Mouse (Mus musculus): ENCODE measurements around the gene Bahcc1. TPM values are rescaled to one million over a fixed set of nuclear protein-coding genes. Genes with fewer than 3 reads are reported as not detected.

The Bahcc1 gene
- total and polyA plus RNA-seq, 3 experiments: 0.04 TPM; not detected in 2

GRCm38 (mm10) chr11:120256108-120256507, 23.4 kb downstream of the Bahcc1 start:
- Histone ChIP-seq H3K27me3 (replicated peaks) (peaks cover 87% of the 10 kb centered on the region), H3K4me2 (ENCODE audit: insufficient read depth, low read depth, poor library complexity, severe bottlenecking) (no peak overlapping the region), H3K4me1 (ENCODE audit: control insufficient read depth in 1 of 2, insufficient read depth in 2 of 2) (peaks cover 21 to 29% of the 10 kb centered on the region in 2 experiments), H3K79me2 (replicated peaks; ENCODE audit: control insufficient read depth, extremely low read depth, insufficient read depth, poor library complexity, severe bottlenecking) (no peaks in the 10 kb centered on the region), H3K9me3 (replicated peaks; ENCODE audit: low read length) (no peaks in the 10 kb centered on the region), H3K36me3 (replicated peaks in 1 of 2; ENCODE audit: control insufficient read depth in 1 of 2, insufficient read depth in 1 of 2, low read length in 1 of 2) (no peaks in the 10 kb centered on the region), H3K27ac (ENCODE audit: insufficient read depth, low read depth) (no peak overlapping the region), H3K4me3 (replicated peaks in 1 of 3; ENCODE audit: low read depth in 2 of 3, low read length in 2 of 3, poor library complexity in 1 of 3) (no peak overlapping the region), H3K9ac (ENCODE audit: insufficient read depth, low read depth) (no peak overlapping the region)
- DNase-seq (ENCODE audit: extremely low read depth): no peak
- dilution Hi-C loops (cut with MboI; ENCODE audit: extremely low pct_ligation_motif_present, extremely low pct_unique_long_range_greater_than_20kb, low sequenced_read_pairs) (no loop called here), in situ Hi-C loops (cut with MboI; ENCODE audit: low pct_ligation_motif_present, low pct_unique_long_range_greater_than_20kb, low sequenced_read_pairs) (loop anchor here (5.0 kb wide), 1 partner anchor 41 kb away; no protein-coding TSS in a partner anchor)
- TF ChIP-seq BHLHE40 (IDR thresholded peaks at IDR 0.05; ENCODE audit: low read depth, low read length): no peak
- TF ChIP-seq NRF1 (IDR thresholded peaks at IDR 0.05; ENCODE audit: low read depth, low read length): no peak
- TF ChIP-seq ETS1 (conservative IDR thresholded peaks at IDR 0.05; ENCODE audit: low read depth, low read length): no peak
- no peak for TF ChIP-seq UBTF (IDR thresholded peaks at IDR 0.05; ENCODE audit: low read depth, low read length)
- no peak for TF ChIP-seq CHD1 (IDR thresholded peaks at IDR 0.05; ENCODE audit: low read depth, low read length)
- no peak for TF ChIP-seq ELF1 (IDR thresholded peaks at IDR 0.05; ENCODE audit: low read depth, low read length)
- no peak for TF ChIP-seq USF2 (conservative IDR thresholded peaks at IDR 0.05; ENCODE audit: low read depth, low read length)
- TF ChIP-seq SIN3A (IDR thresholded peaks at IDR 0.05; ENCODE audit: low read length): no peak
- no peak for TF ChIP-seq ZNF384 (IDR thresholded peaks at IDR 0.05; ENCODE audit: low read depth, low read length)
- TF ChIP-seq MEF2A (IDR thresholded peaks at IDR 0.05; ENCODE audit: borderline replicate concordance, low read depth, low read length): no peak
- TF ChIP-seq ZMIZ1 (IDR thresholded peaks at IDR 0.05; ENCODE audit: low read depth, low read length): no peak
- no peak for TF ChIP-seq TCF12 (IDR thresholded peaks at IDR 0.05; ENCODE audit: low read depth, low read length)
- no peak for TF ChIP-seq USF1 (IDR thresholded peaks at IDR 0.05; ENCODE audit: low read depth, low read length)
- no peak for TF ChIP-seq NELFE (IDR thresholded peaks at IDR 0.05; ENCODE audit: low read depth, low read length)
- TF ChIP-seq JUN (IDR thresholded peaks at IDR 0.05; ENCODE audit: insufficient read depth, low read depth, low read length): no peak

GRCm38 (mm10) chr11:120256543-120256942, 23.8 kb downstream of the Bahcc1 start:
- no peaks in the 10 kb centered on the region for H3K79me2 ChIP-seq (replicated peaks; ENCODE audit: control insufficient read depth, extremely low read depth, insufficient read depth, poor library complexity, severe bottlenecking)
- no peaks in the 10 kb centered on the region for H3K9me3 ChIP-seq (replicated peaks; ENCODE audit: low read length)
- H3K36me3 ChIP-seq (replicated peaks in 1 of 2; ENCODE audit: control insufficient read depth in 1 of 2, insufficient read depth in 1 of 2, low read length in 1 of 2): no peaks in the 10 kb centered on the region
- no peak for DNase-seq (ENCODE audit: extremely low read depth)
- H3K4me3 ChIP-seq (replicated peaks in 1 of 3; ENCODE audit: low read depth in 2 of 3, low read length in 2 of 3, poor library complexity in 1 of 3): no peak overlapping the region
- in situ Hi-C loops (cut with MboI; ENCODE audit: low pct_ligation_motif_present, low pct_unique_long_range_greater_than_20kb, low sequenced_read_pairs): loop anchor here (5.0 kb wide), 1 partner anchor 41 kb away; no protein-coding TSS in a partner anchor
- no peak overlapping the region for H3K27ac ChIP-seq (ENCODE audit: insufficient read depth, low read depth)
- peaks cover 18 to 32% of the 10 kb centered on the region in 2 experiments for H3K4me1 ChIP-seq (ENCODE audit: control insufficient read depth in 1 of 2, insufficient read depth in 2 of 2)
- no peak overlapping the region for H3K9ac ChIP-seq (ENCODE audit: insufficient read depth, low read depth)
- H3K27me3 ChIP-seq (replicated peaks): peaks cover 87% of the 10 kb centered on the region
- TF ChIP-seq CHD2 (IDR thresholded peaks at IDR 0.05; ENCODE audit: low read length) (no peak), ZMIZ1 (IDR thresholded peaks at IDR 0.05; ENCODE audit: low read depth, low read length) (no peak), UBTF (IDR thresholded peaks at IDR 0.05; ENCODE audit: low read depth, low read length) (no peak), CHD1 (IDR thresholded peaks at IDR 0.05; ENCODE audit: low read depth, low read length) (no peak), JUN (IDR thresholded peaks at IDR 0.05; ENCODE audit: insufficient read depth, low read depth, low read length) (no peak)
- H3K4me2 ChIP-seq (ENCODE audit: insufficient read depth, low read depth, poor library complexity, severe bottlenecking): no peak overlapping the region
- dilution Hi-C loops (cut with MboI; ENCODE audit: extremely low pct_ligation_motif_present, extremely low pct_unique_long_range_greater_than_20kb, low sequenced_read_pairs): no loop called here
